Mouse (Mus musculus) kidney, adult 2 months (tissue): ENCODE measurements around the gene Mospd1. TPM values are rescaled to one million over a fixed set of nuclear protein-coding genes. Genes with fewer than 3 reads are reported as not detected.

Source experiments
- DNase-seq: peaks from one replicate; pipeline ENCODE4 v3.0.0; 2021
- H3K27ac ChIP-seq: fragments of 200-500 bp; 2 replicates; pipeline ENCODE4 v1.5.1; 2012; ENCODE audit warnings: low read depth, low read length, control low read depth, inconsistent platforms; ENCODE audit not compliant: insufficient read depth
- H3K27me3 ChIP-seq: fragments of 200-500 bp; replicated peaks from 2 replicates; pipeline ENCODE4 v1.6.1; 2012; ENCODE audit warnings: mild to moderate bottlenecking, moderate library complexity, low read length, inconsistent platforms; ENCODE audit not compliant: control insufficient read depth, insufficient read depth
- H3K36me3 ChIP-seq: fragments of 200-500 bp; 2 replicates; pipeline ENCODE4 v1.6.1; 2012; ENCODE audit warnings: mild to moderate bottlenecking, moderate library complexity, low read length, inconsistent platforms; ENCODE audit not compliant: control insufficient read depth, insufficient read depth
- H3K4me1 ChIP-seq: fragments of 200-500 bp; 2 replicates; pipeline ENCODE4 v1.6.1; 2011; ENCODE audit warnings: low read length; ENCODE audit not compliant: control insufficient read depth, insufficient read depth
- H3K4me3 ChIP-seq: fragments of 200-500 bp; 2 replicates; pipeline ENCODE4 v1.5.1; 2011; ENCODE audit warnings: mild to moderate bottlenecking, low read depth, low read length, control low read depth; ENCODE audit not compliant: insufficient read depth
- CTCF ChIP-seq: fragments of 200-500 bp; conservative IDR thresholded peaks from 2 replicates; pipeline ENCODE4 v1.5.1; 2011; ENCODE audit warnings: low read depth, mild to moderate bottlenecking, control low read depth, low read length, moderate library complexity, mixed read lengths; ENCODE audit not compliant: insufficient read depth, insufficient read length
- POLR2A ChIP-seq: fragments of 200-500 bp; IDR thresholded peaks from one replicate; pipeline ENCODE4 v1.6.1; 2011; ENCODE audit warnings: low read depth, low read length, control low read depth
- WGBS: fragments of 180-500 bp; shearing (Covaris S2); methylation state at CpG from one replicate; pipeline ENCODE4 v1.1.7; 2018; 5-methylcytosine and 5-hydroxymethylcytosine counted together
- polyA plus RNA-seq: library from polyadenylated mRNA; depleted of rRNA; stranded (reverse); fragments of >200 nt; gene quantifications from 2 replicates; pipeline ENCODE4 v1.2.3, GENCODE M21; 2012; rRNA removed

Mospd1 gene
- polyA plus RNA-seq, 1 experiment: 6.1 TPM

- H3K36me3 ChIP-seq: no peaks in the 10 kb centered on the region
- TF ChIP-seq POLR2A (no peak), CTCF (0 out of 2 replicates have a peak, but pooled peaks have one; percentile 2)
- no peaks in the 10 kb centered on the region for H3K4me1 ChIP-seq
- no peak overlapping the region for H3K4me3 ChIP-seq
- H3K27ac ChIP-seq: no peak overlapping the region
- no peaks in the 10 kb centered on the region for H3K27me3 ChIP-seq
- DNase-seq: no peak
Observed at GRCm38 (mm10) chrX:53337355-53337754, 32.9 kb downstream of the Mospd1 start.

- TF ChIP-seq POLR2A (no peak), CTCF (no peak)
- Histone ChIP-seq H3K27me3 (no peaks in the 10 kb centered on the region), H3K36me3 (no peaks in the 10 kb centered on the region), H3K4me3 (no peak overlapping the region), H3K4me1 (no peaks in the 10 kb centered on the region), H3K27ac (no peak overlapping the region)
- 76% methylated on average over 4 of the region's 4 CpGs for WGBS
- no peak for DNase-seq
Observed at GRCm38 (mm10) chrX:53330396-53330795, 39.9 kb downstream of the Mospd1 start.

GRCm38 (mm10) chrX:53321111-53321510, 49.2 kb downstream of the Mospd1 start:
- H3K27me3 ChIP-seq: no peaks in the 10 kb centered on the region
- H3K4me3 ChIP-seq: no peak overlapping the region
- no peak overlapping the region for H3K27ac ChIP-seq
- TF ChIP-seq POLR2A: no peak
- no peak for TF ChIP-seq CTCF
- no peak for DNase-seq
- H3K4me1 ChIP-seq: no peaks in the 10 kb centered on the region
- 43% methylated on average over 4 of the region's 4 CpGs for WGBS
- no peaks in the 10 kb centered on the region for H3K36me3 ChIP-seq

GRCm38 (mm10) chrX:53320564-53320963, 49.7 kb downstream of the Mospd1 start:
- Histone ChIP-seq H3K4me1 (no peaks in the 10 kb centered on the region), H3K27me3 (no peaks in the 10 kb centered on the region), H3K36me3 (no peaks in the 10 kb centered on the region), H3K4me3 (no peak overlapping the region), H3K27ac (no peak overlapping the region)
- DNase-seq: no peak
- no peak for TF ChIP-seq CTCF
- no peak for TF ChIP-seq POLR2A
- 43% methylated on average over 2 of the region's 2 CpGs for WGBS

Other genes with a start within 250 kb of the Mospd1 start
- not detected in 2 replicates for gene Plac1, start 130.4 kb downstream of the Mospd1 start, polyA plus RNA-seq
- 1.6 and 2.7 TPM in 2 replicates for gene Fam122b, start 100.7 kb downstream of the Mospd1 start, polyA plus RNA-seq
- not detected in 2 replicates for gene Fam122c, start 97.1 kb downstream of the Mospd1 start, polyA plus RNA-seq
- gene Etd, start 64.4 kb upstream of the Mospd1 start, polyA plus RNA-seq: not detected in 2 replicates
- gene Rtl8c, start 237.5 kb upstream of the Mospd1 start, polyA plus RNA-seq: 20.1 and 24.0 TPM in 2 replicates
- not detected in 2 replicates for gene Gm14597, start 238.5 kb upstream of the Mospd1 start, polyA plus RNA-seq